Mouse (Mus musculus): ENCODE data around the gene Matn1.

The Matn1 gene

DNA sequence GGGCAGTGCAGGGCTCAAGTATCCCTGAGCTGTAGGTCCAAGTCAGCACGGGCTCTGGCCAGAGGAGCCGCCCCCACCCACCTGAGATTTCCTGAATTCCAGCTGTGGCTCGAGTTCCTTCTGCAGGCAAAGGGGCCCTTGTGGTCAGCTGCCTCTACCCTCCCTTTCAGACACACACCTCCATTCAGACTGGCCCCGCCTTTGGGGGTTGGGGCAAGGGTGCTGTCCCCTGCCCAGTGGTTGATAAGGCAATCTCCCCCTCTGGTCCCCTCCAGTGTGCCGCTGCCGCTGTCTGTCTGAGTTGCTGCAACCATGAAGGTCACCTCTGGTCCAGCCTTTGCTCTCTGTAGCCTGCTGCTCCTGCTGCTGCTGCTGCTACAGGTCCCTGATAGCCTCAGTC, at the start of gene Matn1:
Gene Matn1 (plus strand): TSS at position 274 of the 400 bp plus-strand sequence.
- DNase-seq (ENCODE audit: extremely low read depth, low read depth), result no peak

DNA sequence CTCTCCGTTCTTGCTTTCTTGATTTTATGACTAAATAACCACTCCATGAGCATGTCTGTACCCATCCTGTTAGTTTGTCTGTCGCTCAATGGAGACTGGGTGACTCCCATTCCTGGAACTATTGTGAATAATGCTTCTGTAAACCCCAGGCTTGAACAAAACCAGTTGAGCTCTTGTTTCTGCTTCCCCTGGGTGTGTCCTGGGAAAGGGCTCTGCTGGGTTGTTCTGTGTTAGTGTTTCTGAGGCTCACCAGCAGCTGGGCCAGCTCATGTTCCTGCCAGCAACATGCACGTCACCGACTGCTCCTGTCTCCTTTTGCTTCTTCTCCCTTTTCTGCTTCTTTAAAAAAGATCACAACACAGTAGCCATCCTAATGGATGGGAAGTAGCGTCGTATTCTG, 48.5 kb upstream of the Matn1 start:
- DNase-seq (ENCODE audit: extremely low read depth, low read depth), result no peak

- DNase-seq (ENCODE audit: extremely low read depth, low read depth), result no peak
These were observed 47.8 kb upstream of the Matn1 start for GRCm38 (mm10) chr4:130896372-130896771.

- DNase-seq (ENCODE audit: extremely low read depth, low read depth), result no peak
These were observed 44.8 kb upstream of the Matn1 start for GRCm38 (mm10) chr4:130899383-130899781.

DNA sequence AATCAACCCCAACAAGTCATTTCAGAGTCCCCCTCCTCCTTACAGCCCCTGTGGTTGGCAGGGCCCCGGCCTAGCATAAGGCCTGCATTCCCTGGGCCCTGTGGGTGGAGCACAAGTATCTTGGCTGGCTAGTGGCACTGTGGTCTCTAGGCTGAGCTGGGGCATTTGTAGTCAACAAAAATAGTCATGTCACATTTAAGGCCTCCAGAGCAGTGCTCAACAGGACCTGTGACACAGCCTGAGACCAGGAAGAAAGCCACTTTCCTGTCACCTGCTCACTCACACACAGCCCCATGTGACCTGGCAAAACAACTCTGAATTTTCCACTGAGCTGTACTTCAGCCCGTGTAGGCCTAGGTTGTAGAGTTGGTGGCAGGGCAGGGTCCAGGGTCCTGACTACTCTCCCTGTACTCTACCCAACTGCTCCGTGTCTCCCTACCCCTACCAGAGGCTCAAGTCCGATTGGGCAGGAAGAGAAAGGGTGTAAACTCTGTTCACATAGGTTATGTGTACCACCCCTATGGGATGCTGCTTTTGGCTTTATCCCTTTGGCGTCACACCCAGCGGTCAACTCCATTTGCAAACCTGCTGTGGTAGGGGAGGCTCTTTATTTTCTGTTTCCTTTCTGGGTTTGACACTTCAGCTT, 44.3 kb upstream of the Matn1 start:
- no peak for DNase-seq (ENCODE audit: extremely low read depth, low read depth)

GRCm38 (mm10) chr4:130900746-130901145, 43.4 kb upstream of the Matn1 start:
- DNase-seq (ENCODE audit: extremely low read depth, low read depth), result no peak

DNA sequence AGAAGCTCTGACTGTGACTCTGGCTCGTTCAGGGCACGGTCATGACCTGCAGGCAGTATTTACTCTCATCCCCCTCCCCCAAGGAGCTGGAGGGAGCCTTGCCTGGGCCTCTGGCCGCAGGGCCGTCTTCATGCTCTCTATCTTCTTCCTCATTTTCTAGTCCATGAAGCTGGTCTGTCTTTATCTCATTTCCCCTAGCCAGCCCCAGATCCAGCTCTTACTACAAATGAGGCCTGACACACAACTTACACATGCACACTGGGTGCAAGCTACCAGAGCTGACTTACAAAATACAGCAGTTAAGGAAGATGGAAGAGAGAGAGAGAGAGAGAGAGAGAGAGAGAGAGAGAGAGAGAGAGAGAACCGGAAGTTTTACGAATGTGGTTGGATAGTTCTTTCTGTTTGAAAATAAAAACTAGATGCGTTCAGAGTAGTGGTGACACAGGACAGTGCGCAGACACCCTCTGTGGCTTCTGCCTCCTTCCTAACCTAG, 41.9 kb upstream of the Matn1 start:
- peak; percentile 99 for DNase-seq (ENCODE audit: extremely low read depth, low read depth)

- DNase-seq (ENCODE audit: extremely low read depth, low read depth), result no peak
These were observed 39.2 kb upstream of the Matn1 start for GRCm38 (mm10) chr4:130905025-130905424.

DNA sequence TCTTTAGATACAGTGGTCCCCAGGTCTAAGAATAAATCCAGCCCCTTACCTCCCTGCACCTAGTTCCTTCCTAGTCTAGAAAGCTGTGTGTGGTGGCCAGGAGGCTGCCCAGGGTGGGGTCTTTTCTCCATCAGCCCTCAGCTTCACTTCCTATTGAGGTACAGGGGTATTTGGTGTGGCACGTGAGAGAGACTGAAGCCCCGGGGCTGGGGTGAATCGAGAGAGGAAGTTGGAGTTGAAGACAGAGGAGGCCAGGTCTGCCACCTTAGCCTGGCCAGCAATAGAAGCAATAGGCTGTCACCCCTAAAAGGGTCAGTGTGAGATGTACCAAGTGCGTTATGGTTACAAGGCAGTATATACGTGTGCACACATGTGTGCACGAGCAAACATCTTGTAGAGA, 38.3 kb upstream of the Matn1 start:
- DNase-seq (ENCODE audit: extremely low read depth, low read depth), result no peak

- no peak for DNase-seq (ENCODE audit: extremely low read depth, low read depth)
These were observed 37.9 kb upstream of the Matn1 start for GRCm38 (mm10) chr4:130906296-130906695.

DNA sequence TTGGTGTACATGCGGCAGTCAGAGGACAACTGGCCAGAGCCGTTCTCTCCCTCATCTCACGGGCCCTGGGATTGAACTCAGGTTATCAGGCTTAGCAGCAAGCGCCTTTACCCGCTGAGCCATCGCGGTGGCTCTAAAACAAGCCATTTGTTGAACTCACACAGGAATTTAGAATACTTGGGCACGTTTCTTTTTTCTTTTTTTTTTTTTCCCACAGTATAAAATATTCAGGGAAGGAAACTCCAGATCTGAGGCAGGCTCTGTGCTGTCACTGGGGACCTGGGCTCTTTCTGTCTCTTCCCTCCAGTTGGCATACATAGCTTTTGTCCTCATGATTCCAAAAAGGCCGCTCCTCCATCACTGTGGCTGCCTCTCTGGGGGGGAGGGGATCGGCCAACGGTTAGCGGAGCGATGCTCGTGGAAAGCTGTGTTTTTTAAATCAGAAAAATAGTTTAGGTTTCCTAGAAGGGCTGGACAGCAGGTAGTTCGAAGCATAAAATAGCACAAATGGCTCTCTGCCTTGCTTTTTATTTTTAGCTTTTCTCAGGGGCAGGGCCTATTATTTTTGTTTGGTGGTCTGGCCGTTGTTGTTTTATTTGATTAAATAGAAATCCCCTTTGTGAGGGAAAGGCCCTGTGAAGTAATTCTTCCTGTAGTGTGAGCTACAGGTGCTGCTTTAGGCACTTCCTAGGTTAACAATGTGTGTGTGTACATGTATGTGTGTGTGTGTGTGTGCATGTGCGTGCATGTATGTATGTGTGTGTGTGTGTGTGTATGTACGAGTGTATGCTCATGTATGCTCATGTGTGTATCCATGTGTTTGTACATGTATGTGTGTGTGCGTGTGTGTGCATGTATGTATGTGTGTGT, 36.8 kb upstream of the Matn1 start:
- no peak for DNase-seq (ENCODE audit: extremely low read depth, low read depth)

DNA sequence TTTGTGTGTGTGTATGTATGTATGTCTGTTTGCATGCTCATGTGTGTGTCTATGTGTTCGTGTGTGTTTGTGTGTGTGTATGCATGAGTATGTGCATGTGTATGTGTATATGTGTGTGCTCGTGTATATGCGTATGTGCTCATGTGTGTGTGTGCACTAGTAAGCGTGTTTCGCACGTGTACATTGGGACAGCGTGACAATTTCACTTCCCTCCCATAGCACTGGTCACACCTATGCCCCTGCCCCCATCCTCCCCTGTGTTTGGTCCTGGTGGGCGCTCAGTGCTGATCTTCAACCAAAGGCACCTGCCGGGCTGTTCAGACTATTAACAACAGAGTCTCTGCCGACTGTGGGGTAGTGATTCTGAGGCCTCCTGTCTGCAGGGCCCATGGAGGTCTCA, 36.1 kb upstream of the Matn1 start:
- no peak for DNase-seq (ENCODE audit: extremely low read depth, low read depth)

DNA sequence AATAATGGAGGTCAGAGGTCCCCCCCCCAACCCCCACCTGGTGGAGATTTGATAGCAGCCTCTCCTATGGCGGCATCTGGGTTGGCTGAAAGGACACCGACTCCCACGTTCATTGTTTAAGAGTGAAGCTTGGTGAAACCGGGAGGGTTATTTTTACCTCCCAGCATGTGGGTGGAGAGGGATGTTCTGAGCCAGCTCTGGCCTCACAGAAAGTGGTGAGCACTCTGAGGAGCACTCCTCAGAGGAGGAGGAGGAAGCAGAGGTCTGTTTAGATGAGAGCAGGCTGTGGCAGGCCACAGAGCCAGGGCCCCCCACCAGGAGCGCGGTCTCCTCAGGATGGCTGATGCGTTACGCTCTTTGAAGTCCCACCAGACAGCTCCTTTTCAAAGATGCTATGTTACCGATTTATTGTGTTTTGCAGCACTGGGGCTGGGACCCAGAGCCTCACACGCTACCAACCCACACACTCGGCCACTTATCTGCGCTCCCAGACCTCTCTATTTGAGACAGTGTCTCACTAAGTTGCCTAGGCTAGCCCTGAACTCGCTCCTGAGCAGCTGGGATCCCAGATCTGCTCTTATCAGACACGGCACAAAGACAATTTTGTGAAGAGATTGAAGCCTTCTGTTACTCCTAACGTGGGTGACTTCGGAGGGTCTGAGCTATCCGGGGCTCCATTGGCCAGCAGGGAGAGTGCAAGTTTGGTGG, 34.9 kb upstream of the Matn1 start:
- no peak for DNase-seq (ENCODE audit: extremely low read depth, low read depth)

GRCm38 (mm10) chr4:130910666-130911065, 33.5 kb upstream of the Matn1 start:
- peak; percentile 83 for DNase-seq (ENCODE audit: extremely low read depth, low read depth)

DNA sequence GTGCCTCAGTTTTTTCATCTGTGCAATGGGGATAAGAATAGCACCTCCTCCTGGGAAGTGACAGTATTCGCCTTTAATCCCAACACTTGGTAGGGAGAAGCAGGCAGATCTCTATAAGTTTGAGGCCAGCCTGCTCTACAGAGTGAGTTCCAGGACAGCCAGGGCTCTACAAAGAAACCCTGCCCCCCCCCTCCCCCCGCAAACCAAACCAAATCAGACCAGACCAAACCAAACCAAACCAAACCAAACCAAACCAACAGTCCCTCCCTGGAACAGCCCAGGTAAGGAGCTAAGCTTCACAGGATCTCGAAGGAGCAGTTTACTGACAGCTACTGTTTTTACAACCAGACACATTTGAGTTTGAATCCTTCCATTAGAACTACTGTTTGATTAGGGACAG, 31.6 kb upstream of the Matn1 start:
- DNase-seq (ENCODE audit: extremely low read depth, low read depth), result no peak

DNA sequence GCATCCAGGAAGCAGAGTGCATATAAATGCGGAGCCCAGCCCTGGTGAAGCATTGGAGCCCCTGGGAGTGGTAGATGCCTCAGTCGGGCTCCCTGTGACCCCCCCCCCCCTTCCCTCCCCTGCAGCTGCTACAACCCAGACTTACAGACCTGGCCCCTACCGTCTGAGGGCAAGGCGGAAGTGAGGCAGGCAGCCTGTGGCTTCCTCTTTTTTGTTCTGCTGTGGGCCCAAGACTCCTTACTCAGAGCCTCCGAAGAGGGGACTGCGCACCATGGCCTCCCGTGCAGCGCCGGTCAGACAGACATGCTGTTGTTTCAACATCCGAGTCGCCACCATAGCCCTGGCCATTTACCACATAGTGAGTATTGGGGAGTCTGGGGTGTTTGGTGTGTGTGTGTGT, 31.1 kb upstream of the Matn1 start, which contains the start of gene Laptm5:
Gene Laptm5 (plus strand): TSS at position 49 of the 400 bp plus-strand sequence.
- peak; percentile 88 for DNase-seq (ENCODE audit: extremely low read depth, low read depth)

DNA sequence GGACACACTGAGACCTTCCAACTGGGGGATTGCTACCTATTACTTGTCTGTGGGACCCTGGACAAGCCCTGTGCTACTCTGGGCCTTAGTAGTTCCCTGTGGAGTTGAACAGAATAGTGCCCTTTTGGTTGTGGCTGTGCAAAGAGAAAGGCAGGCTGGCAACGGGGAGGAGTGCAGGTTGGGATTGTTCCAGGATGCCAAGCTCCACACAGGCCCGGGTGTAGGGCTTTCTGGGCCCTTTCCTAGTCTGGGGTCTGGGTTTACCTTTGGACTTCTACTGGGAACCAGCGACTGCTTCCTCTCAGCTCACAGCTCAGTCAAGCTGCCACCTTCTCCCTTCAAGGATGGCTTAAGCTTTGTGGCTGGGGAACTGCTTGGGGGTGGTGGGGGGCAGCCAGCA, 30.7 kb upstream of the Matn1 start:
- no peak for DNase-seq (ENCODE audit: extremely low read depth, low read depth)

GRCm38 (mm10) chr4:130914011-130914410, 30.2 kb upstream of the Matn1 start:
- DNase-seq (ENCODE audit: extremely low read depth, low read depth), result peak; percentile 95

GRCm38 (mm10) chr4:130914527-130914926, 29.7 kb upstream of the Matn1 start:
- no peak for DNase-seq (ENCODE audit: extremely low read depth, low read depth)

DNA sequence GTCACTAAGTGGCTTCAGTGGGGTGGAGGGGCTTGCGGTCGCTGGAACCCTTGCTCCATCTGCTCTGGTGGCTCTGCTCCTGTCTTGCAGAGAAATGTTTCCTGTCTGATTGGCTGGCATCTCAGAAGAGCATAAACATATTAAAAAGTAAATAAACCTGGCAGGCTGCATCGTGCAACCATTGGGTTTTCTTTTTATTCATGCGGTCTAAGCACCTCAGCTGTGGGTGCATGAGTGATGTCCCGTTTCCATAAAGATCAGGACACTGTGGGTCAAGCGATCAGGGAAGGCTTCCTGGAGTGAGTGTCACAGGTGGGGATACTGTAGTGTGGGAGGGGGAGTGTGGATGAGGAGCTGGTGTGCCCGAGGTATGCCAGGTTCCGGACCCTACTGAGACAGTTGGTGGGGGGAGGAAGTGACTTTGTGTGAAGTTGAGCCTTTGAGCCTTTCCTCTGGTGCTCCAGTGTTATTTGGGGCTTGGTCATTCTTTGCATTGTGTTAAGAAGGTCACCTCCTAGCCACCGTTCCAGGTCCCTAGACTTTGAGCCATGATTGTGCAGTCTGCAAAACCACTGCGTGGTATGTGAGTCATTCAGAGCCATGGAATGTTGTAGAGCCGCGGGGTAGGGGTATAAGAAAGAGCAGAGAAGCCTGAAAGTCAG, 29.0 kb upstream of the Matn1 start:
- DNase-seq (ENCODE audit: extremely low read depth, low read depth), result no peak

DNA sequence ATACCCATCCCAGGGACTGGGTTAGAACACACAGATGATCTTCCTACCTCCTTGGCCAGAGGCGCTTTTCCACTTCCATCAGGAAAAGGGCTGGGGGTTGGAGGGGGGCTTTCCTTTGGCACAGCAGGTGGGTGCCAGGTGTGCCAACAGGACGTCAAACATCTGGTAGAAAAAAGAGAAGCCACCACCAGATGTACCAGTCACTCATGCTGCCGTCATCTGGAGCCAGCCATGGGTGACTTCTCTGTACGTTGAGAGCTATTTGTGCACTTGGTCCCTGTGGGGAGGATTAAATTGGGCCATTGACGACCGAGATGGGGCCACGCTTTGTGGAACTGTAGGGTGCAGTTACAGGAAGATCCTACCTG, 28.5 kb upstream of the Matn1 start:
- no peak for DNase-seq (ENCODE audit: extremely low read depth, low read depth)

All from MEL-GATA-1-ER (cell line).